ENCODE assay signal across 9 mouse cellular contexts in the genomic region with DNA sequence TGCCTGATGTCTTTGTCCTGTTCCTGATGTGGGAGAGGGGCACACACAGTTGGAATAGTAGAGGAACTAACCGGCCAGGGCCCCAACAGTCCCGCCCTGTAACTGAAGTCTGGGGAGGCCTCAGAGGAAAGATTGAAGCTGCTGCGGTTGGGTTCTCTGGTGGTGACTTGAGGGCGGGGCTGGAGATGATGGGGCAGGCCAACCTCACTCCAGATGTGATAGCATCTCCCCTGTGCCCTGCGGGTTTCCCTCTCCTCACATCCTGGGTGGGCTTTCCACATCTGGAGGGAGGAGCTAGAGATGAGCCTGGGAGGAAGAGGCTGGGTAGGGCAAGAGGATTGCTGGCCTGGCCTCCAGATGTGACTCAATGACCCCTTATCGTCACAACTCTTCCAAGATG. TPM values are rescaled to one million over a fixed set of nuclear protein-coding genes. Genes with fewer than 3 reads are reported as not detected.
DNase-seq lines count a peak whose midpoint lies in the region; ATAC-seq and TF ChIP-seq lines count a peak whose summit lies in the region.
"Had no signal": no experiment of that assay in that cellular context is flagged by ENCODE, and none has a peak within 500 bp of the region (broad histone marks: within the 10 kb centered on the region; RNA-seq: fewer than 3 reads in every experiment).

No protein-coding gene starts in this region.

- DNase-seq in right cerebral cortex, postnatal 10 days (ENCODE audit: low spot score in 2 of 2) = no peak
- DNase-seq in cerebellum, adult 9-11 months = no peak
- DNase-seq in kidney, postnatal 14 days = no peak
- DNase-seq: heart, postnatal 4 days; layer of hippocampus, postnatal 36 days had no signal

- H3K4me3 ChIP-seq in C2C12 (ENCODE audit: insufficient read depth, poor library complexity, severe bottlenecking) = no peak overlapping the region
- H3K4me3 ChIP-seq in erythroblast, embryonic 14.5 days (replicated peaks) = peak overlapping the region; percentile 59

- H3K36me3 ChIP-seq in C2C12 (ENCODE audit: control insufficient read depth, insufficient read depth) = peaks cover 22% of the 10 kb centered on the region
- H3K36me3 ChIP-seq in erythroblast, embryonic 14.5 days (ENCODE audit: control insufficient read depth) = peaks cover 28% of the 10 kb centered on the region

- peaks cover 5% of the 10 kb centered on the region for H3K9me3 ChIP-seq in erythroblast, embryonic 14.5 days (ENCODE audit: control insufficient read depth, low read length)

- H3K4me1 ChIP-seq in erythroblast, embryonic 14.5 days (ENCODE audit: control insufficient read depth) = peaks cover 94% of the 10 kb centered on the region

- H3K27me3 ChIP-seq in C2C12 (ENCODE audit: control insufficient read depth, insufficient read depth, insufficient read length) = no peaks in the 10 kb centered on the region
- H3K27me3 ChIP-seq in erythroblast, embryonic 14.5 days (ENCODE audit: control insufficient read depth) = no peaks in the 10 kb centered on the region

- peak; percentile 68 for ATAC-seq in CD4-positive, CD25-positive, alpha-beta regulatory T cell, adult 4 months
- ATAC-seq in megakaryocyte progenitor cell, adult 5-6 weeks (replicated peaks; ENCODE audit: poor library complexity) = peak; percentile 67

- TF ChIP-seq CTCF in C2C12 (IDR thresholded peaks at IDR 0.05; ENCODE audit: control insufficient read depth, insufficient read depth, insufficient read length) = no peak

- peaks cover 21% of the 10 kb centered on the region for H3K79me2 ChIP-seq in C2C12 (ENCODE audit: control insufficient read depth, insufficient read depth)

- peak overlapping the region; percentile 4 for H3ac ChIP-seq in C2C12 (ENCODE audit: control insufficient read depth, insufficient read length, low read depth)

- peaks cover 16% of the 10 kb centered on the region for H3K79me3 ChIP-seq in C2C12 (ENCODE audit: low read depth)

TF ChIP-seq in C2C12, 6 proteins besides CTCF, POLR2A, EP300 and RAD21:
- TF ChIP-seq MYOD1 (IDR thresholded peaks at IDR 0.05; ENCODE audit: control insufficient read depth, insufficient read length, low read depth) = no peak
- TF ChIP-seq CEBPB (IDR thresholded peaks at IDR 0.05; ENCODE audit: low read depth) = no peak
- TF ChIP-seq USF1 (IDR thresholded peaks at IDR 0.05; ENCODE audit: low read depth) = no peak

RNA-seq across cellular contexts. Expression of a gene that starts 2.9 kb away (rescaled TPM):
- 18,755 TPM for polyA plus RNA-seq in C2C12 (2012; fragmentation: generic; extraction: Trizol)
- polyA plus RNA-seq in CD4-positive, CD25-positive, alpha-beta regulatory T cell, adult 4 months (2017; shearing (Covaris generic)) = 100 to 1,000 TPM; 366 to 481 TPM
- polyA plus RNA-seq in erythroblast, embryonic 14.5 days (2012) = 121 and 168 TPM in 2 replicates
- total RNA-seq in megakaryocyte progenitor cell, adult 5-6 weeks (2015) = 480 and 550 TPM in 2 replicates
- 648 and 851 TPM in 2 replicates for total RNA-seq in megakaryocyte progenitor cell, adult 5-6 weeks (2017)

RNA-seq across cellular contexts. Expression of a gene that starts 9.9 kb away (rescaled TPM):
- 25.1 TPM for polyA plus RNA-seq in C2C12 (2012; fragmentation: generic; extraction: Trizol)
- polyA plus RNA-seq in CD4-positive, CD25-positive, alpha-beta regulatory T cell, adult 4 months (2017; shearing (Covaris generic)) = 1 to 10 TPM; 2.3 to 2.7 TPM
- 2.1 and 3.0 TPM in 2 replicates for polyA plus RNA-seq in erythroblast, embryonic 14.5 days (2012)
- total RNA-seq in megakaryocyte progenitor cell, adult 5-6 weeks (2015) = 9.5 and 12.8 TPM in 2 replicates
- total RNA-seq in megakaryocyte progenitor cell, adult 5-6 weeks (2017) = 5.0 and 8.8 TPM in 2 replicates

RNA-seq across cellular contexts. Expression of a gene that starts 11.1 kb away (rescaled TPM):
- polyA plus RNA-seq in C2C12 (2012; fragmentation: generic; extraction: Trizol) = 108 TPM
- polyA plus RNA-seq in CD4-positive, CD25-positive, alpha-beta regulatory T cell, adult 4 months (2017; shearing (Covaris generic)) = 10 to 100 TPM; 45.5 to 46.5 TPM
- 3.9 and 5.4 TPM in 2 replicates for polyA plus RNA-seq in erythroblast, embryonic 14.5 days (2012)
- 38.7 and 47.6 TPM in 2 replicates for total RNA-seq in megakaryocyte progenitor cell, adult 5-6 weeks (2015)
- total RNA-seq in megakaryocyte progenitor cell, adult 5-6 weeks (2017) = 19.9 and 25.2 TPM in 2 replicates

RNA-seq across cellular contexts. Expression of a gene that starts 23.9 kb away (rescaled TPM):
- polyA plus RNA-seq in C2C12 (2012; fragmentation: generic; extraction: Trizol) = 35.7 TPM
- polyA plus RNA-seq in CD4-positive, CD25-positive, alpha-beta regulatory T cell, adult 4 months (2017; shearing (Covaris generic)) = 10 to 100 TPM; 15.6 to 20.0 TPM
- polyA plus RNA-seq in erythroblast, embryonic 14.5 days (2012) = 19.1 and 20.3 TPM in 2 replicates
- 66.0 and 71.4 TPM in 2 replicates for total RNA-seq in megakaryocyte progenitor cell, adult 5-6 weeks (2015)
- total RNA-seq in megakaryocyte progenitor cell, adult 5-6 weeks (2017) = 20.7 and 26.0 TPM in 2 replicates

RNA-seq across cellular contexts. Expression of a gene that starts 24.0 kb away (rescaled TPM):
- 23.4 TPM for polyA plus RNA-seq in C2C12 (2012; fragmentation: generic; extraction: Trizol)
- 10 to 100 TPM; 49.5 to 59.0 TPM for polyA plus RNA-seq in CD4-positive, CD25-positive, alpha-beta regulatory T cell, adult 4 months (2017; shearing (Covaris generic))
- 13.6 and 16.2 TPM in 2 replicates for polyA plus RNA-seq in erythroblast, embryonic 14.5 days (2012)
- 42.5 and 55.8 TPM in 2 replicates for total RNA-seq in megakaryocyte progenitor cell, adult 5-6 weeks (2015)
- 18.9 and 22.9 TPM in 2 replicates for total RNA-seq in megakaryocyte progenitor cell, adult 5-6 weeks (2017)

Comparison
In these comparisons a context has a peak if more than half of its experiments do, and no peak if none do; other contexts are left out.
1. RNA of a gene that starts 2.9 kb away (polyA plus RNA-seq): 18,755 TPM in C2C12 (single experiment); 366 to 481 TPM in CD4-positive, CD25-positive, alpha-beta regulatory T cell, adult 4 months and 121 to 168 TPM in erythroblast, embryonic 14.5 days; every median in the first group is over 10 times any median in the second.